Mouse (Mus musculus) kidney, embryonic 14.5 days (tissue): ENCODE measurements around the gene Zdhhc14. TPM values are rescaled to one million over a fixed set of nuclear protein-coding genes. Genes with fewer than 3 reads are reported as not detected.

Experiments
- ATAC-seq: fragments of 200-750 bp; cut with Nextera tagmentation; 2 replicates; pipeline ENCODE4 v1.8.0; 2017; ENCODE audit warnings: moderate number of reproducible peaks, mild to moderate bottlenecking, moderate TSS enrichment, moderate library complexity; ENCODE audit not compliant: low FRiP score, low TSS enrichment
- H3K27ac ChIP-seq: fragments of 300-500 bp; sonication (generic); 2 replicates; pipeline ENCODE4 v1.5.1; 2014; ENCODE audit warnings: low read depth, mild to moderate bottlenecking, low read length, moderate library complexity, mixed read lengths
- H3K27me3 ChIP-seq: fragments of 300-500 bp; sonication (generic); 2 replicates; pipeline ENCODE4 v1.6.1; 2014; ENCODE audit warnings: mild to moderate bottlenecking, low read length; ENCODE audit not compliant: control insufficient read depth, insufficient read depth
- H3K36me3 ChIP-seq: fragments of 300-500 bp; sonication (generic); 2 replicates; pipeline ENCODE4 v1.6.1; 2014; ENCODE audit warnings: low read length, mixed read lengths; ENCODE audit not compliant: control insufficient read depth, insufficient read depth
- H3K4me1 ChIP-seq: fragments of 300-500 bp; sonication (generic); 2 replicates; pipeline ENCODE4 v1.6.1; 2014; ENCODE audit warnings: low read length, mixed read lengths; ENCODE audit not compliant: control insufficient read depth, insufficient read depth
- H3K4me2 ChIP-seq: fragments of 300-500 bp; sonication (generic); replicated peaks from 2 replicates; pipeline ENCODE4 v1.6.1; 2014; ENCODE audit warnings: low read depth, mild to moderate bottlenecking, low read length
- H3K4me3 ChIP-seq: fragments of 300-500 bp; sonication (generic); 2 replicates; pipeline ENCODE4 v1.5.1; 2014; ENCODE audit warnings: mild to moderate bottlenecking, low read length
- H3K9ac ChIP-seq: fragments of 300-500 bp; sonication (generic); 2 replicates; pipeline ENCODE4 v1.6.1; 2014; ENCODE audit warnings: low read depth, mild to moderate bottlenecking, low read length, moderate library complexity
- H3K9me3 ChIP-seq: fragments of 300-500 bp; sonication (generic); 2 replicates; pipeline ENCODE4 v1.6.1; 2016; ENCODE audit warnings: low read length; ENCODE audit not compliant: control insufficient read depth
- WGBS: fragments of 180-500 bp; shearing (Covaris S2); extraction: QIAGEN DNeasy Blood & Tissue Kit; methylation state at CpG from one replicate; pipeline ENCODE4 v1.1.7; 2014; 5-methylcytosine and 5-hydroxymethylcytosine counted together
- polyA plus RNA-seq: library from polyadenylated mRNA; unstranded; fragments of >200 nt; fragmentation: Nextera tagmentation; extraction: Ambion mirVana; gene quantifications from 2 replicates; pipeline ENCODE4 v1.2.1, GENCODE M21; 2014

Gene Zdhhc14
- polyA plus RNA-seq, 1 experiment from 2014 or later: 2.7 TPM

GRCm38 (mm10) chr17:5642918-5643721 lies 150.8 kb downstream of the Zdhhc14 start:
- ATAC-seq: no peak
- Histone ChIP-seq H3K9me3 (no peaks in the 10 kb centered on the region), H3K4me3 (no peak overlapping the region), H3K4me1 (no peaks in the 10 kb centered on the region), H3K4me2 (no peak overlapping the region), H3K27ac (no peak overlapping the region), H3K36me3 (no peaks in the 10 kb centered on the region), H3K9ac (no peak overlapping the region), H3K27me3 (no peaks in the 10 kb centered on the region)
- 76% methylated on average over 15 of the region's 15 CpGs for WGBS

GRCm38 (mm10) chr17:5650124-5650523 lies 157.8 kb downstream of the Zdhhc14 start:
- Histone ChIP-seq H3K9ac (no peak overlapping the region), H3K4me1 (no peaks in the 10 kb centered on the region), H3K4me3 (no peak overlapping the region), H3K36me3 (no peaks in the 10 kb centered on the region), H3K4me2 (no peak overlapping the region), H3K27me3 (no peaks in the 10 kb centered on the region), H3K27ac (no peak overlapping the region), H3K9me3 (no peaks in the 10 kb centered on the region)
- ATAC-seq: no peak
- 84% methylated on average over 4 of the region's 4 CpGs for WGBS

- Histone ChIP-seq H3K4me1 (no peaks in the 10 kb centered on the region), H3K9ac (no peak overlapping the region), H3K36me3 (no peaks in the 10 kb centered on the region), H3K27ac (no peak overlapping the region), H3K4me3 (no peak overlapping the region), H3K9me3 (no peaks in the 10 kb centered on the region), H3K4me2 (no peak overlapping the region), H3K27me3 (no peaks in the 10 kb centered on the region)
- 72% methylated on average over 4 of the region's 4 CpGs for WGBS
- no peak for ATAC-seq
These were observed 158.3 kb downstream of the Zdhhc14 start for GRCm38 (mm10) chr17:5650642-5651041.

- Histone ChIP-seq H3K4me3 (no peak overlapping the region), H3K36me3 (no peaks in the 10 kb centered on the region), H3K27ac (no peak overlapping the region), H3K9ac (no peak overlapping the region), H3K27me3 (no peaks in the 10 kb centered on the region), H3K4me1 (no peaks in the 10 kb centered on the region), H3K9me3 (no peaks in the 10 kb centered on the region), H3K4me2 (no peak overlapping the region)
- WGBS: 81% methylated on average over 4 of the region's 4 CpGs
- no peak for ATAC-seq
These were observed 159.2 kb downstream of the Zdhhc14 start for GRCm38 (mm10) chr17:5651551-5651950.

GRCm38 (mm10) chr17:5653981-5654380 lies 161.6 kb downstream of the Zdhhc14 start:
- 84% methylated on average over 9 of the region's 9 CpGs for WGBS
- Histone ChIP-seq H3K4me3 (no peak overlapping the region), H3K27ac (no peak overlapping the region), H3K36me3 (no peaks in the 10 kb centered on the region), H3K27me3 (no peaks in the 10 kb centered on the region), H3K9ac (no peak overlapping the region), H3K4me1 (no peaks in the 10 kb centered on the region), H3K4me2 (no peak overlapping the region), H3K9me3 (no peaks in the 10 kb centered on the region)
- no peak for ATAC-seq

- no peak overlapping the region for H3K4me3 ChIP-seq
These were observed 163.2 kb downstream of the Zdhhc14 start for GRCm38 (mm10) chr17:5655536-5655935.

GRCm38 (mm10) chr17:5660317-5661080 lies 168.1 kb downstream of the Zdhhc14 start:
- H3K36me3 ChIP-seq: no peaks in the 10 kb centered on the region
- 57% methylated on average over 8 of the region's 8 CpGs for WGBS
- no peak overlapping the region for H3K9ac ChIP-seq
- no peak overlapping the region for H3K27ac ChIP-seq
- no peak overlapping the region for H3K4me2 ChIP-seq
- H3K27me3 ChIP-seq: no peaks in the 10 kb centered on the region
- no peaks in the 10 kb centered on the region for H3K9me3 ChIP-seq
- H3K4me1 ChIP-seq: no peaks in the 10 kb centered on the region
- H3K4me3 ChIP-seq: no peak overlapping the region
- ATAC-seq: no peak

More at GRCm38 (mm10) chr17:5655536-5655935, 163.2 kb downstream of the Zdhhc14 start:
- no peaks in the 10 kb centered on the region for H3K4me1 ChIP-seq
- no peak overlapping the region for H3K4me2 ChIP-seq
- 89% methylated on average over 4 of the region's 4 CpGs for WGBS
- H3K27ac ChIP-seq: no peak overlapping the region
- no peak for ATAC-seq
- no peaks in the 10 kb centered on the region for H3K36me3 ChIP-seq
- no peaks in the 10 kb centered on the region for H3K9me3 ChIP-seq
- H3K27me3 ChIP-seq: no peaks in the 10 kb centered on the region
- no peak overlapping the region for H3K9ac ChIP-seq

- ATAC-seq: no peak
- Histone ChIP-seq H3K36me3 (no peaks in the 10 kb centered on the region), H3K27ac (no peak overlapping the region), H3K4me2 (no peak overlapping the region), H3K27me3 (no peaks in the 10 kb centered on the region), H3K9ac (no peak overlapping the region), H3K4me3 (no peak overlapping the region), H3K4me1 (no peaks in the 10 kb centered on the region), H3K9me3 (no peaks in the 10 kb centered on the region)
- 66% methylated on average over 8 of the region's 8 CpGs for WGBS
These were observed 174.3 kb downstream of the Zdhhc14 start for GRCm38 (mm10) chr17:5666652-5667051.

GRCm38 (mm10) chr17:5668456-5668855 lies 176.1 kb downstream of the Zdhhc14 start:
- no peak overlapping the region for H3K9ac ChIP-seq
- WGBS: 28% methylated on average over 3 of the region's 3 CpGs
- H3K4me1 ChIP-seq: no peaks in the 10 kb centered on the region
- no peak overlapping the region for H3K4me2 ChIP-seq
- ATAC-seq: no peak
- no peaks in the 10 kb centered on the region for H3K9me3 ChIP-seq
- no peaks in the 10 kb centered on the region for H3K27me3 ChIP-seq
- no peaks in the 10 kb centered on the region for H3K36me3 ChIP-seq
- H3K4me3 ChIP-seq: no peak overlapping the region
- no peak overlapping the region for H3K27ac ChIP-seq
